Mouse (Mus musculus) midbrain, embryonic 13.5 days (tissue): ENCODE data around the gene Pitpnm1. TPM values are rescaled to one million over a fixed set of nuclear protein-coding genes. Genes with fewer than 3 reads are reported as not detected.
"Not testable (repeated sequence)": the region's sequence is repeated elsewhere in the genome, so short reads cannot be mapped to it uniquely, and the experiment has no call there.

Experiments used
- ATAC-seq: fragments of 200-750 bp; cut with Nextera tagmentation; 2 replicates; pipeline ENCODE4 v1.8.0; 2017; ENCODE audit warnings: mild to moderate bottlenecking, moderate TSS enrichment, moderate library complexity
- H3K27ac ChIP-seq: fragments of 300-500 bp; sonication (generic); 2 replicates; pipeline ENCODE4 v1.5.1; 2015; ENCODE audit warnings: inconsistent platforms, mild to moderate bottlenecking, moderate library complexity
- H3K27me3 ChIP-seq: fragments of 300-500 bp; sonication (generic); 2 replicates; pipeline ENCODE4 v1.6.1; 2015; ENCODE audit warnings: mild to moderate bottlenecking, inconsistent platforms
- H3K36me3 ChIP-seq: fragments of 300-500 bp; sonication (generic); 2 replicates; pipeline ENCODE4 v1.6.1; 2015; ENCODE audit warnings: mild to moderate bottlenecking, inconsistent platforms
- H3K4me1 ChIP-seq: fragments of 300-500 bp; sonication (generic); replicated peaks from 2 replicates; pipeline ENCODE4 v1.6.1; 2015; ENCODE audit warnings: inconsistent platforms
- H3K4me2 ChIP-seq: fragments of 300-500 bp; sonication (generic); replicated peaks from 2 replicates; pipeline ENCODE4 v1.6.1; 2015; ENCODE audit warnings: moderate library complexity, mild to moderate bottlenecking, inconsistent platforms
- H3K4me3 ChIP-seq: fragments of 300-500 bp; sonication (generic); replicated peaks from 2 replicates; pipeline ENCODE4 v1.5.1; 2015; ENCODE audit warnings: mild to moderate bottlenecking, inconsistent platforms
- H3K9ac ChIP-seq: fragments of 300-500 bp; sonication (generic); replicated peaks from 2 replicates; pipeline ENCODE4 v1.6.1; 2015; ENCODE audit warnings: mild to moderate bottlenecking, inconsistent platforms
- H3K9me3 ChIP-seq: fragments of 300-500 bp; sonication (generic); 2 replicates; pipeline ENCODE4 v1.6.1; 2016; ENCODE audit warnings: mild to moderate bottlenecking, inconsistent platforms
- WGBS: fragments of 180-500 bp; shearing (Covaris S2); methylation state at CpG from one replicate; pipeline ENCODE4 v1.1.7; 2015; 5-methylcytosine and 5-hydroxymethylcytosine counted together
- polyA plus RNA-seq: library from polyadenylated mRNA; unstranded; fragments of >200 nt; fragmentation: Nextera tagmentation; extraction: Ambion mirVana; gene quantifications from 2 replicates; pipeline ENCODE4 v1.2.1, GENCODE M21; 2015

Gene Pitpnm1
- polyA plus RNA-seq, 1 experiment from 2014 or later = 45.0 TPM

DNA sequence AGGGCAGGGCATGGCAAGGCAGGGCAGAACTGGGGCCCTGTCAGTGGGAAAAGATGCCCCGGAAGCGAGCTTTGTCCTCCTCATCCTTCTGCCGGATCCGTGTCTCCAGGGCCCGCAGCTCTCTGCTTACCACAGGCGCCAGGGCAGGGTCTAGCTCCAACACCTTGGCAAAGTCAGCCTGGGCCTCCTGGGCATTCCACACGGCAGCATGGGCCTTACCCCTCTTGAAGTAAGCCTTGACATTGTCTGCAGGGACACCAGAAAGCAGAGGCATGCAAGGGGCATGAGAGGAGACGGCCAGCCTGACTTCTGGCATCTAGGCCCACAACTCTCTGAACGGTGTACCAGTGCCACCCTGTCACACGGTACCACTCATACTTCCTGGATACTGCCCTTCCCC, 14.8 kb downstream of the Pitpnm1 start:
- WGBS = 95% methylated on average over 10 of the region's 10 CpGs
- Histone ChIP-seq H3K4me1 (no peaks in the 10 kb centered on the region; the same call in 1 of the 2 replicates), H3K36me3 (peaks cover 90% of the 10 kb centered on the region), H3K27ac (no peak overlapping the region), H3K4me2 (no peak overlapping the region), H3K9ac (no peak overlapping the region; the same call in 1 of the 2 replicates), H3K27me3 (no peaks in the 10 kb centered on the region), H3K4me3 (no peak overlapping the region), H3K9me3 (no peaks in the 10 kb centered on the region)
- no peak for ATAC-seq

DNA sequence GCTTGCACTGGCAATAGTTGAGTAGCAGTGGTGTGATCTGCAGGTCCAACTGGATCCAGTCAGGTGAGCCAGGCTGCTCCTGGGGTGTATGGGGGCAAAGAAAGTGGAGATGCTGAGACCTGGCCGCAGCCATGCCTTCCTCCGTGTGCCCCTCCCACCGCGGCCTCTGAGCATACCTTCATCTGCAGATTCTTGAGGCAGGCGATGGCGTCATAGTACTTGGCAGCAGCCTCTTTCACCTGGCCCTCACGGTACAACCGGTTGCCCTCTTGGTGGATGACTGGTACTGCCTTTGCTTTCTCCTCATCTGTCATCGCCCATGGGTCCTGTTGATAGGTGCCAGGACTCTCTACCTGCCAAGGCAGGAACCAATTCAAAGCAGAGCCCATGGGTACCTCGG, 15.3 kb downstream of the Pitpnm1 start:
- peaks cover 2% of the 10 kb centered on the region for H3K4me1 ChIP-seq
- H3K4me3 ChIP-seq = no peak overlapping the region
- H3K36me3 ChIP-seq = peaks cover 85% of the 10 kb centered on the region
- ATAC-seq = no peak
- no peaks in the 10 kb centered on the region for H3K27me3 ChIP-seq
- H3K27ac ChIP-seq = no peak overlapping the region
- no peak overlapping the region for H3K9ac ChIP-seq
- WGBS = 95% methylated on average over 10 of the region's 10 CpGs
- no peaks in the 10 kb centered on the region for H3K9me3 ChIP-seq
- no peak overlapping the region for H3K4me2 ChIP-seq

DNA sequence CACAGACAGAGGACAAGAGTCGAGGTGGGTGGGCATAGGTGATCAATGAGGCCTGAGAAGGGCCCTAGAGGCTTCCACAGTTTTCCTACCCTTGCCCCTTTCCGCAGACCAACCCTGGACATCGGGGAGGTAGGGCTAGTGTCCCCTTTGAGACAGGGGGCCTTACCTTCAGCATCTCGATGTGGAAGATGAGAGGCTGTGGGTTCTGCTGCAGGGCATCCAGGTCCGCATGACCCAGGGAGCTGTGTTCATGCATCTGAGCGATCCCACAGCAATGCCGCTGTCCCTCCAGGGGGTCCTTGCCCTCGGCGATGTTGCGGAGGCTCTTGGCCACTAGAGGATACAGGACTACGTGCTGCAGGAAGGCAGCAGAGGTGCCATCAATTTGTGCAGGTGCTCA, 16.0 kb downstream of the Pitpnm1 start:
- WGBS = 84% methylated on average over 11 of the region's 11 CpGs
- H3K9me3 ChIP-seq = no peaks in the 10 kb centered on the region
- H3K4me3 ChIP-seq = no peak overlapping the region
- H3K4me1 ChIP-seq = peaks cover 9% of the 10 kb centered on the region
- no peaks in the 10 kb centered on the region for H3K27me3 ChIP-seq
- H3K27ac ChIP-seq = no peak overlapping the region
- peaks cover 78% of the 10 kb centered on the region for H3K36me3 ChIP-seq
- no peak overlapping the region for H3K9ac ChIP-seq
- no peak overlapping the region for H3K4me2 ChIP-seq
- ATAC-seq = no peak

DNA sequence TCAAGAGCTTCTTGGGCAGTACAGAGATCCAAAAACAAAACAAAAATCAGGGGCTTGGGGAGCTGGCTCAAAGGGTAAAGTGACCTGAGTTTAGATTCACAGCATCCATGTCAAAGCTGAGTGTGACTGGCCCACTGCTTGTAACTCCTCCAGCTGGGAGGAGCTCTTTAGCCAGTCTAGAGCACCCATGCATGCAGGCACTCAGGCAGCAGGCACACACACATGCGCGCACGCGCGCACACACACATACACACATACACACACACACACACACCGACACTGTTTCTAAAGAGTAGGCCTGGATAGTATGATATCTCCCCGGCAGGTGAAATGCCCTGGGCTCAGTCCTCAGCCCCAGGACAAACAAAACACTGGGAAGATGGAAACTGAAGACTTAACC, 17.2 kb downstream of the Pitpnm1 start:
- peaks cover 10% of the 10 kb centered on the region for H3K4me1 ChIP-seq
- no peaks in the 10 kb centered on the region for H3K27me3 ChIP-seq
- H3K9ac ChIP-seq = no peak overlapping the region
- H3K4me2 ChIP-seq = no peak overlapping the region
- no peak overlapping the region for H3K4me3 ChIP-seq
- no peak for ATAC-seq
- no peaks in the 10 kb centered on the region for H3K9me3 ChIP-seq
- H3K36me3 ChIP-seq = peaks cover 66% of the 10 kb centered on the region
- 96% methylated on average over 7 of the region's 7 CpGs for WGBS
- H3K27ac ChIP-seq = no peak overlapping the region

DNA sequence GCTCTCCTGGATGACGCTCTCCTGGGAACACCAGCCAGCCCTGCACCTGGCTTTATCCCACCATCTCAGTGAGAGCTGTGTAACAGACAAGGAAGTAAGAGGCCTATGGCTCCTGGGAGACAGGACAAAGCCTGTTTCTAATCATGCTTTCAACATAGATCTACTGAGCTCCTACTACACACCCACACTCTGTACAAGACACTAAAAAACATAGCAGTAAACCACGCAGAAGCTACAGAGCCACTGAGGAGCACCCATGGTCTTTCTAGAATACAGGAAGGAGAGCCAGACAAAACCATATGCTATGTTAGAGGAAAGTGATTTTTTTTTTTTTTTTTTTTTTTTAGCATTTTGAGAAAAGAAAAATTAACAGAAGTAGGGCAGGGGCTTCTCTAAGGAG, 18.6 kb downstream of the Pitpnm1 start:
- Histone ChIP-seq H3K9ac (no peak overlapping the region), H3K27ac (no peak overlapping the region), H3K4me3 (no peak overlapping the region), H3K4me2 (no peak overlapping the region), H3K4me1 (peaks cover 10% of the 10 kb centered on the region), H3K9me3 (no peaks in the 10 kb centered on the region), H3K36me3 (peaks cover 53% of the 10 kb centered on the region), H3K27me3 (no peaks in the 10 kb centered on the region)
- 91% methylated on average over 2 of the region's 2 CpGs for WGBS
- ATAC-seq = no peak

- Histone ChIP-seq H3K36me3 (peaks cover 37% of the 10 kb centered on the region), H3K4me3 (no peak overlapping the region), H3K27me3 (no peaks in the 10 kb centered on the region), H3K9me3 (no peaks in the 10 kb centered on the region), H3K4me2 (no peak overlapping the region), H3K4me1 (peaks cover 10% of the 10 kb centered on the region), H3K9ac (no peak overlapping the region), H3K27ac (no peak overlapping the region)
- ATAC-seq = no peak
- 92% methylated on average over 6 of the region's 6 CpGs for WGBS
Observed at GRCm38 (mm10) chr19:4119716-4120487, 20.1 kb downstream of the Pitpnm1 start.

DNA sequence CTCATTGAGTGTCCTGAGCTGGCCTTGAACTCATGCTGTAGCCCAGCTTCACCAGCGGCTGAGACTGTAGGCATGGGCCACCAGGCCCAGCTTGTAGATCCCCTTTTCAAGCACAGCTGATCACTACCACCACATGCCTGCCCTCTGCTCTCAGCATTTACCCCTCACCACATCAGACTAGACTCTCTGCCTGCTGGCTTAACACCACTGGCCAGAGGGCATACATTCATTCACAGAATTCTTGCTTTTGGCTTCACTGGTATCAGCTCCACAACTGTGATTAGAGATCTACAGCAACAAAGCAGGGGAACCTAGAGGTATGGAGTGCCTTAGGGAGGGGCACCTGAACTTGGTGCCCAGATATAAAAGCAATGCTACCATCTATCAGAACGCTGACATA, 20.7 kb downstream of the Pitpnm1 start:
- no peak for ATAC-seq
- Histone ChIP-seq H3K4me3 (peak overlapping the region; percentile 48), H3K4me1 (peaks cover 10% of the 10 kb centered on the region), H3K27me3 (no peaks in the 10 kb centered on the region), H3K36me3 (peaks cover 31% of the 10 kb centered on the region), H3K4me2 (peak overlapping the region; percentile 50), H3K9ac (no peak overlapping the region), H3K27ac (no peak overlapping the region), H3K9me3 (no peaks in the 10 kb centered on the region)
- WGBS = 97% methylated on average over 2 of the region's 2 CpGs

GRCm38 (mm10) chr19:4121097-4121805, 21.5 kb downstream of the Pitpnm1 start:
- 3% methylated on average over 38 of the region's 38 CpGs for WGBS
- H3K27ac ChIP-seq = peak overlapping the region; percentile 80
- ATAC-seq = peak; percentile 84
- H3K9ac ChIP-seq = peak overlapping the region; percentile 58; the same call in 1 of the 2 replicates
- H3K27me3 ChIP-seq = no peaks in the 10 kb centered on the region
- peaks cover 11% of the 10 kb centered on the region for H3K4me1 ChIP-seq
- no peaks in the 10 kb centered on the region for H3K9me3 ChIP-seq
- peaks cover 24% of the 10 kb centered on the region for H3K36me3 ChIP-seq
- H3K4me2 ChIP-seq = peak overlapping the region; percentile 50
- H3K4me3 ChIP-seq = peak overlapping the region; percentile 48

DNA sequence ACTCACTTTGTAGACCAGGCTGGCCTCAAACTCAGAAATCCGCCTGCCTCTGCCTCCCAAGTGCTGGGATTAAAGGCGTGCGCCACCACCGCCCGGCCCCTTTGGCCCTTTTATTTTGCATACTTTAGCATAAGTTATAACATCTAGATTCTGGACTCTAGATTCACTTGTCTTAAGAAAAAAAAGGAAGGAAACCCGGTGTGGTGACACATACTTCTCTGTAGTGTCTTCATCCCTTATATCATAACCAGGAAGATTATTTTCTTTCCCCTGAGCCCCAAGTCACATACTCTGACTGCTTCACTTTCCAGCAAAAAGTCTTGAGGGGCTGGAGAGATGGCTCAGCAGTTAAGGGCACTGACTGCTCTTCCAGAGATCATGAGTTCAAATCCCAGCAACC, 22.1 kb downstream of the Pitpnm1 start:
- not testable (repeated sequence) for H3K27me3 ChIP-seq, ATAC-seq, H3K27ac ChIP-seq, H3K4me3 ChIP-seq, H3K9ac ChIP-seq, H3K9me3 ChIP-seq
- H3K4me1 ChIP-seq = peaks cover 18% of the 10 kb centered on the region
- WGBS = 69% methylated on average over 6 of the region's 6 CpGs
- peaks cover 17% of the 10 kb centered on the region for H3K36me3 ChIP-seq
- H3K4me2 ChIP-seq = peak overlapping the region; percentile 25; the same call in 1 of the 2 replicates

DNA sequence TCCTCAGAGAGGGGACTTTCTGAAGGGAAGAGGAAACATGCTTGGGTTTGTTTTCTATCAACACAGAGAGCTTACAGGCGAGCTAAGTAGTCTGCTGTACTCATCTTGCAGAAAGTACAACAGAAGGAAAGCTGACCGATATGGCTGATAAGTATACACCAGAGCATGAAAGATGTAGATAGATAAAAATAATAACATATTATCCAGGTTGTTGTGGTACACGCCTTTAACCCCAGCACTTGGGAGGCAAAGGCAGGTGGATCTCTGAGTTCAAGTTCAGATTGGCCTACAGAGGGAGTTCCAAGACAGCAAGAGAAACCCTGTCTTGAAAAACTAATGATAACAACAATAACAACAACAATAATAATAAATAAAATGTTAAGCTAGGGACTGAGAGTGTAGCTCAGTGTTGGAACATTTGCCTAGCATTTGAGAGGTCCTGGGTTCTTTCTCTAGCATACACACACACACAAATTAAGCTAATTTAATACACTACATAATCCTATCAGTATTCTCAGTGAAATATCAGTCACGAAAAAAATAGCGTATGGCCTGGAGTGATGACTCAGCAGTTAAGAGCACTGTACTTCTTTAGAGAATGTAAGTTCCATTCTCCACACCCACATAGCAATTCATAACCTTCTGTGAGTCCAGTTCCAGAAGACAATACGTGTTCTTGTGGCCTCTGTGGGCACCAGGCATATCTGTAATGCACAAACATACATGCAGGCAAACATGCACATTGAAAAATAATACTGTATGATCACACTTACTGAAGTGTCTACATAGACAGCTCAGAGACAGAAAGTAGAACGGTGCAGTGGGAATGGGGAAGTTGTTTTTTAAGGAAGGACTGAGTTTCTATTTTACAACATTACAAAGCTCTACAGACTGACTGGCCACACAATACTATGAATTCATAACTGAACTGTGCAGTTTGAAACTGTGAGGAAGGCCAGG, 22.9 kb downstream of the Pitpnm1 start:
- peaks cover 14% of the 10 kb centered on the region for H3K36me3 ChIP-seq
- no peaks in the 10 kb centered on the region for H3K9me3 ChIP-seq
- no peak for ATAC-seq
- no peaks in the 10 kb centered on the region for H3K27me3 ChIP-seq
- H3K27ac ChIP-seq = no peak overlapping the region
- no peak overlapping the region for H3K9ac ChIP-seq
- H3K4me3 ChIP-seq = no peak overlapping the region
- WGBS = 84% methylated on average over 7 of the region's 7 CpGs
- peaks cover 26% of the 10 kb centered on the region for H3K4me1 ChIP-seq
- H3K4me2 ChIP-seq = no peak overlapping the region

GRCm38 (mm10) chr19:4124432-4124831, 24.6 kb downstream of the Pitpnm1 start:
- Histone ChIP-seq H3K36me3 (peaks cover 20% of the 10 kb centered on the region), H3K27me3 (no peaks in the 10 kb centered on the region), H3K4me1 (peaks cover 27% of the 10 kb centered on the region), H3K9ac (0 out of 2 replicates have a peak overlapping the region, but pooled peaks have one; percentile 4), H3K4me3 (no peak overlapping the region), H3K27ac (no peak overlapping the region), H3K9me3 (no peaks in the 10 kb centered on the region), H3K4me2 (no peak overlapping the region)
- 86% methylated on average over 4 of the region's 4 CpGs for WGBS
- no peak for ATAC-seq
